Mouse (Mus musculus) T-helper 1 cell (primary cell): ENCODE data around the gene Baz1a.

Experiments used
- in situ Hi-C: fragments of 300-600 bp; cut with MboI, MseI; formaldehyde crosslinking; loops from one replicate; pipeline ENCODE4 v1.15.1; 2025; ENCODE audit warnings: high pct_unique_total_duplicates

Baz1a gene

DNA sequence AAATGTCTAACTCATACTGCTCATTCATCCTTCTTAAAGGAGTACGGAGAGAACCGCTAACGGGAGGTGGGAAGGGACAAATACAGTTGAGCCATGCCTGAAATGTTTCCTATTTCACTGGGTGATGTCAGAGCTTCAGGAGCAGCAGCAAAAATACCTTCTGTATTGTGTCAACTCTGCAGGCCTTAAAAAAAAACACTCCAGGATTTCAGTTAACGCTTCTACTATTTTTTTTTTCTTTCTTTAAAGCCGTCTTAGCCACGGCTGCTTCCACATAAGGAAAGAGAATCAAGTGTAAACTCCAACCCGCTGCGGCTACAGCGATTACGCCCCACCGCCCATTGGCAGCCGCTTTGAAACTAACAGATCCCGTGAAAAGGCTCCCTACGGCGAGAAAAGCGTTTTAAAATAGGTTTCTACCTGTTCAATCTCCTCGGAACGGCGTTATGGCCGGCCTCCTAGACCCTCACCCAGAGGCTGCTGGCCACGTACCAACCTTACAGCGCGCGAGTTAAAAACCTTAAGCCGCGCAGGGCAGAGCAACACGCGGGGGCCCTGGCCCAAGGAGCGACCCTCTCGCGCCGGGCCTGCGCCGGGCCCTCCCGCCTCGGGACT lies 152.1 kb downstream of the Baz1a start:
- in situ Hi-C loops: loop anchor here (25.0 kb wide), 1 partner anchor 1475 kb away; the partner anchor contains the start of gene Mbip

GRCm38 (mm10) chr12:54859531-54859930 lies 154.6 kb downstream of the Baz1a start:
- in situ Hi-C loops: loop anchor here (25.0 kb wide), 1 partner anchor 1478 kb away; the partner anchor contains the start of gene Mbip

- in situ Hi-C loops: loop anchor here (25.0 kb wide), 1 partner anchor 1487 kb away; the partner anchor contains the start of gene Mbip
Observed at GRCm38 (mm10) chr12:54850551-54850950, 163.6 kb downstream of the Baz1a start.

DNA sequence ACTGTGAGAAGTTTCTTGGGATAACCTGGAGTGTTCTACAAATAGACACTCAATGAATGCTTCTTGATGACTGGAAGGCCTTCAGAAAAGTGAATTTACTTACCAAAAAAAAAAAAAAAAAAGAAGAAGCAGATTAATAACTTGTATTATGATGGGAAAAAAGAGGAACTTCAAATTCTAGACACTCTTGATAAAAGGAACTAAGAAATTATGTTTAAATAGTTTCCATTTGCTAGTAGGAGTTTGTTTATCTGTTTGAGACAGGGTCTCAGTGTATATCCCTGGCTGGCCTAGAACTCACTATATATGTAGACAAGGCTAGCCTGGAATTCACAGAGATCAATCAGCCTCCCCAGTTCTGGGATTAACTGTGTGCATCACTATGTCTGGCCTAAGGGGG lies 169.7 kb downstream of the Baz1a start:
- in situ Hi-C loops: loop anchor here (5.0 kb wide), 1 partner anchor 38 kb away; no protein-coding TSS in a partner anchor
